Mouse (Mus musculus): ENCODE data around the gene Arap1. TPM values are rescaled to one million over a fixed set of nuclear protein-coding genes. Genes with fewer than 3 reads are reported as not detected.
A peak's percentile ranks its signal among the peaks of the same experiment; 100 is the strongest.

Arap1 gene
- polyA plus RNA-seq, 1 experiment: 41.8 TPM

- Histone ChIP-seq H3K27me3 (ENCODE audit: control insufficient read depth, insufficient read depth, low read length) (no peaks in the 10 kb centered on the region; the same call in 1 of the 2 replicates), H3K4me1 (ENCODE audit: control insufficient read depth, insufficient read depth, low read length) (peaks cover 3% of the 10 kb centered on the region), H3K27ac (ENCODE audit: insufficient read depth, low read length) (no peak overlapping the region), H3K4me3 (replicated peaks; ENCODE audit: insufficient read depth, low read depth, low read length) (no peak overlapping the region)
- DNase-seq: no peak
- no peak for TF ChIP-seq POLR2A (IDR thresholded peaks at IDR 0.05; ENCODE audit: borderline replicate concordance, insufficient read depth, low read length)
- TF ChIP-seq CTCF (IDR thresholded peaks at IDR 0.05; ENCODE audit: borderline replicate concordance, insufficient read depth, low read depth, low read length): no peak
- 16% methylated on average over 9 of the region's 9 CpGs for WGBS
Observed at GRCm38 (mm10) chr7:101454479-101454878, 106.6 kb downstream of the Arap1 start.

- WGBS: 16% methylated on average over 6 of the region's 6 CpGs
- peaks cover 4% of the 10 kb centered on the region for H3K4me1 ChIP-seq (ENCODE audit: control insufficient read depth, insufficient read depth, low read length)
- H3K27ac ChIP-seq (ENCODE audit: insufficient read depth, low read length): no peak overlapping the region
Observed at GRCm38 (mm10) chr7:101455141-101455540, 107.3 kb downstream of the Arap1 start.

GRCm38 (mm10) chr7:101456318-101456717 lies 108.5 kb downstream of the Arap1 start:
- DNase-seq: no peak
- Histone ChIP-seq H3K27me3 (ENCODE audit: control insufficient read depth, insufficient read depth, low read length) (no peaks in the 10 kb centered on the region; the same call in 1 of the 2 replicates), H3K4me1 (ENCODE audit: control insufficient read depth, insufficient read depth, low read length) (peaks cover 7% of the 10 kb centered on the region), H3K27ac (ENCODE audit: insufficient read depth, low read length) (no peak overlapping the region), H3K4me3 (replicated peaks; ENCODE audit: insufficient read depth, low read depth, low read length) (no peak overlapping the region)
- no peak for TF ChIP-seq POLR2A (IDR thresholded peaks at IDR 0.05; ENCODE audit: borderline replicate concordance, insufficient read depth, low read length)
- no peak for TF ChIP-seq CTCF (IDR thresholded peaks at IDR 0.05; ENCODE audit: borderline replicate concordance, insufficient read depth, low read depth, low read length)
- 40% methylated on average over 4 of the region's 4 CpGs for WGBS

More at GRCm38 (mm10) chr7:101455141-101455540, 107.3 kb downstream of the Arap1 start:
- DNase-seq: peak; percentile 28 to 34
- no peak for TF ChIP-seq CTCF (IDR thresholded peaks at IDR 0.05; ENCODE audit: borderline replicate concordance, insufficient read depth, low read depth, low read length)
- no peak for TF ChIP-seq POLR2A (IDR thresholded peaks at IDR 0.05; ENCODE audit: borderline replicate concordance, insufficient read depth, low read length)
- H3K27me3 ChIP-seq (ENCODE audit: control insufficient read depth, insufficient read depth, low read length): no peaks in the 10 kb centered on the region; the same call in 1 of the 2 replicates
- no peak overlapping the region for H3K4me3 ChIP-seq (replicated peaks; ENCODE audit: insufficient read depth, low read depth, low read length)

GRCm38 (mm10) chr7:101456789-101457188 lies 108.9 kb downstream of the Arap1 start:
- Histone ChIP-seq H3K27me3 (ENCODE audit: control insufficient read depth, insufficient read depth, low read length) (no peaks in the 10 kb centered on the region; the same call in 1 of the 2 replicates), H3K27ac (ENCODE audit: insufficient read depth, low read length) (no peak overlapping the region), H3K4me1 (ENCODE audit: control insufficient read depth, insufficient read depth, low read length) (peaks cover 11% of the 10 kb centered on the region), H3K4me3 (replicated peaks; ENCODE audit: insufficient read depth, low read depth, low read length) (no peak overlapping the region)
- 53% methylated on average over 5 of the region's 5 CpGs for WGBS
- no peak for DNase-seq
- no peak for TF ChIP-seq POLR2A (IDR thresholded peaks at IDR 0.05; ENCODE audit: borderline replicate concordance, insufficient read depth, low read length)
- no peak for TF ChIP-seq CTCF (IDR thresholded peaks at IDR 0.05; ENCODE audit: borderline replicate concordance, insufficient read depth, low read depth, low read length)

DNA sequence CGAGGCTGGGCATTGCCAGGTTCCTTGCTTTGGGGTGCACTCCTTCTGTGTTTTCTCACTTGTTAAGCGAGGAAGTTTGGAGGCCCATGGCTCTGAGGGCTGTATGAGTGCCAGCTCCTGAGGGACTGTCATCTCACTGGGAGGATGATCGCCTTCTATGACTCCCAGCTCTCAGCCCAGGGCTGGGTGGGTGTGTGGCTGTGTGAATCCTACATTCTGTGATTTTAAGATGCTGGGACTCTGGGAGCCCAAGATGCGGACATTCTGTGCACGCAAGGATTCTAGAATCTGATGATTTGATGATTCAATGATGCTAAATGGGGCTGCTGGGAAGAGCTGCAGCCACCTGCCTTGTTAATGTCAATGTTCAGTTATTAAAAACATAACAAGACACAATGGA lies 109.4 kb downstream of the Arap1 start:
- no peak overlapping the region for H3K4me3 ChIP-seq (replicated peaks; ENCODE audit: insufficient read depth, low read depth, low read length)
- DNase-seq: no peak
- no peaks in the 10 kb centered on the region; the same call in 1 of the 2 replicates for H3K27me3 ChIP-seq (ENCODE audit: control insufficient read depth, insufficient read depth, low read length)
- H3K27ac ChIP-seq (ENCODE audit: insufficient read depth, low read length): no peak overlapping the region
- H3K4me1 ChIP-seq (ENCODE audit: control insufficient read depth, insufficient read depth, low read length): peaks cover 16% of the 10 kb centered on the region
- TF ChIP-seq POLR2A (IDR thresholded peaks at IDR 0.05; ENCODE audit: borderline replicate concordance, insufficient read depth, low read length) (no peak), CTCF (IDR thresholded peaks at IDR 0.05; ENCODE audit: borderline replicate concordance, insufficient read depth, low read depth, low read length) (no peak)
- WGBS: 80% methylated on average over 5 of the region's 5 CpGs

DNA sequence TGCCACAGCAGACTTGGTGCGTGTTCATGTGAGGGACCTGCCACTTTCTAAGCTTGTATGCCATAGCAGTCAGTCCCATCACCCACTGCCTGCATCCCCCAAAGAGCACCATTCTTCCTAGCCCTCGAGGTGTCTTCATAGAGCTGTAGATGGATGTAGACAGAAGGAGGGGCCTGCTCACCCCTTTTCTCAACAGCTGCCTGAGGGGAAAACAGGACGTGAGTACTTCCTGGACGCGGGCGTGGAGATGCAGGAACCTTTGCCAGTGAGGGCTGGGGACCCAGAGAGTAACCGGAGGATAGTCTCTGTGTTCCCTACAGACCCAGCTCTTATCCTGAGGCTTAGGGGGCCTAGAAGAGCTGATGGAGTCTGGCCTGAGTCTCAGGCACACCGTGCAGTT lies 109.9 kb downstream of the Arap1 start:
- Histone ChIP-seq H3K27me3 (ENCODE audit: control insufficient read depth, insufficient read depth, low read length) (no peaks in the 10 kb centered on the region; the same call in 1 of the 2 replicates), H3K4me3 (replicated peaks; ENCODE audit: insufficient read depth, low read depth, low read length) (no peak overlapping the region), H3K4me1 (ENCODE audit: control insufficient read depth, insufficient read depth, low read length) (peaks cover 21% of the 10 kb centered on the region), H3K27ac (ENCODE audit: insufficient read depth, low read length) (no peak overlapping the region)
- TF ChIP-seq CTCF (IDR thresholded peaks at IDR 0.05; ENCODE audit: borderline replicate concordance, insufficient read depth, low read depth, low read length) (no peak), POLR2A (IDR thresholded peaks at IDR 0.05; ENCODE audit: borderline replicate concordance, insufficient read depth, low read length) (no peak)
- DNase-seq: no peak
- WGBS: 78% methylated on average over 8 of the region's 8 CpGs

- Histone ChIP-seq H3K27ac (ENCODE audit: insufficient read depth, low read length) (no peak overlapping the region), H3K4me3 (replicated peaks; ENCODE audit: insufficient read depth, low read depth, low read length) (no peak overlapping the region), H3K4me1 (ENCODE audit: control insufficient read depth, insufficient read depth, low read length) (peaks cover 25% of the 10 kb centered on the region), H3K27me3 (ENCODE audit: control insufficient read depth, insufficient read depth, low read length) (no peaks in the 10 kb centered on the region; the same call in 1 of the 2 replicates)
- WGBS: 78% methylated on average over 4 of the region's 4 CpGs
- no peak for DNase-seq
- TF ChIP-seq CTCF (IDR thresholded peaks at IDR 0.05; ENCODE audit: borderline replicate concordance, insufficient read depth, low read depth, low read length): no peak
Observed at GRCm38 (mm10) chr7:101458278-101458781, 110.5 kb downstream of the Arap1 start.

DNA sequence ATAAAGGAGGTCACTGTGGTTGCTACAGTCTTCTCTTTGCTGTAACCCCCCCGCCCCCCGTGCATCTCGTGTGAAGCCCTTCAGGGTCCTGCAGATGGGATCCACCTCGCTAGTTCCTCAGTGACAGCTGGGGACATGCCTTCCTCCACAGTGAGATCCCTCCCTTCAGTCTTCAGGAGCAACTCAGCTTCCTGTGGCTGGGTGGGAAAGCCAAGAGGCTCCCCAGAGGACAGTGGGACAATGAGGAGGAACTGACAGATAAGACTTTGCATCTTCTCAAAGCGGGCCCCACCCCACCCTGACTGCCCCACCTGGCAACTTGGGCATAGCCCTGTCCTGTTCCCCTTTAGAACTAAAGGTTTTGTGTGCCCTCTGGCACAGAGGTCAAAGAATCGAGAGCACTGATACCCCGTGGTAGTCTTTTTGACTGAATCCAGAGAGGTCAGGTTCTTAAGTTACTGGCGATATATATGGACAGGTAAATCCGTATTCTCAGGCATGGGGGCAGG lies 111.5 kb downstream of the Arap1 start:
- no peak for DNase-seq
- no peaks in the 10 kb centered on the region; the same call in 1 of the 2 replicates for H3K27me3 ChIP-seq (ENCODE audit: control insufficient read depth, insufficient read depth, low read length)
- 73% methylated on average over 9 of the region's 9 CpGs for WGBS
- TF ChIP-seq POLR2A (IDR thresholded peaks at IDR 0.05; ENCODE audit: borderline replicate concordance, insufficient read depth, low read length) (no peak), CTCF (IDR thresholded peaks at IDR 0.05; ENCODE audit: borderline replicate concordance, insufficient read depth, low read depth, low read length) (no peak)
- H3K4me3 ChIP-seq (replicated peaks; ENCODE audit: insufficient read depth, low read depth, low read length): no peak overlapping the region
- no peak overlapping the region for H3K27ac ChIP-seq (ENCODE audit: insufficient read depth, low read length)
- peaks cover 33% of the 10 kb centered on the region for H3K4me1 ChIP-seq (ENCODE audit: control insufficient read depth, insufficient read depth, low read length)
